Mouse (Mus musculus): Measurements from ENCODE around the gene Slc25a27.

Slc25a27 gene

GRCm38 (mm10) chr17:43666576-43667289 is at the start of gene Slc25a27:
Slc25a27 (minus strand) TSS chr17:43667214.
- peak; percentile 87 for DNase-seq

DNA sequence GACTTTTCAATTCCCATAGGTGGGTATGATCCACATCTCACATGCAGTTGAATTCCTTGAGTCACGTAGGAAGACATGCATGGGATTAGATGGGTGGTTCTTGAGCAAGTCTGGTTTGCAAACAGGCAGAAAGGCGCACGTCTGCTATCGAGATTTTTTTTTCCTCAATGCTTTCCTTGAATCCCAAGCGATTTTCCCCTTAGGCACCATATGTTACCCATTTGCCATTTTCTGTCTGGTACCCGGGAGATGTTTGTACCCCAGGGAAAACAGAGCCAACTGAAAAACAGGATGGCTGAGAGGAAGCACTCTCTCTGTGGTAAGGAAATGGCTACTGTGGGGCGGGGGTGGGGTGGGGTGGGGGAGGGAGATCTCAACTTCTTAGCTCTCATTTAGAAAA is 49.6 kb upstream of the Slc25a27 start:
- no peak for DNase-seq

- DNase-seq: no peak
Observed at GRCm38 (mm10) chr17:43714191-43714590, 47.2 kb upstream of the Slc25a27 start.

GRCm38 (mm10) chr17:43711557-43712352 is 44.7 kb upstream of the Slc25a27 start:
- DNase-seq: no peak

DNA sequence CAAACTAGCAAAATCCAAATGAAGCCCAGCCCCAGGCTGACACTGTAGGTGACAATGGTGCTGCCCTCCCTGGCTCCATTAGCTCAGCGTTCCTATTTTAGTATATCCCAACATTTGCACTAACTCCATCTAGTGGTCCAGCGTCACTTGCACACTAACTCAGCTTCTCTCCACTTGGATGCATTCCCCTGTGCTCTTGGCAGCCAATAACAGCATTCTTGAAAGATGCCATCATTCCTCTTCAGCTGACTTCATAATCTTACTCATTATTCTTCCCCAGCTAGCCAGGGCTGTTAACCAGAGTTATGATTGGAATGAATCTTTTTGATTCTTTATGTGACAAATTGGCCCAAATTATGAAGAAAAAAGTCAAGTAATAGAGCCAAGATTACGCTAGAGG is 40.2 kb upstream of the Slc25a27 start:
- DNase-seq: no peak

DNA sequence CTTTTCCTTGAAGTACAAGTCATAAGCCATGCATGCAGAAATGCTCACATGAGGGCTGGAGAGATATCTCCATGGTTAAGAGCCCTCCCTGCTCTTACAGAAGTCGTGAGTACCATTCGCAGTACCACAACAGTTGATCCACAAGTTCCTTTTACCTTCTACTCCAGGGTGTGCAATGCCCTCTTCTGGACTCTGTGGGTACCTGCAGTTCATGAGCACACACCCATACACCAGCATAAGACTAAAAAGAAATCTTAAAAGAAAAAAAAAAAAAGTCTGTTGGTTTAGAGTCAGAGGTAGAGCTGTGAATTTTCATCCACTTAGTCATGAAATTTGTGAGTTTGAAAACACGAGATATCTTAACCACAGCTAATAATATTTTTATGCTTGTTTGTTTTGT is 39.7 kb upstream of the Slc25a27 start:
- DNase-seq: no peak

DNA sequence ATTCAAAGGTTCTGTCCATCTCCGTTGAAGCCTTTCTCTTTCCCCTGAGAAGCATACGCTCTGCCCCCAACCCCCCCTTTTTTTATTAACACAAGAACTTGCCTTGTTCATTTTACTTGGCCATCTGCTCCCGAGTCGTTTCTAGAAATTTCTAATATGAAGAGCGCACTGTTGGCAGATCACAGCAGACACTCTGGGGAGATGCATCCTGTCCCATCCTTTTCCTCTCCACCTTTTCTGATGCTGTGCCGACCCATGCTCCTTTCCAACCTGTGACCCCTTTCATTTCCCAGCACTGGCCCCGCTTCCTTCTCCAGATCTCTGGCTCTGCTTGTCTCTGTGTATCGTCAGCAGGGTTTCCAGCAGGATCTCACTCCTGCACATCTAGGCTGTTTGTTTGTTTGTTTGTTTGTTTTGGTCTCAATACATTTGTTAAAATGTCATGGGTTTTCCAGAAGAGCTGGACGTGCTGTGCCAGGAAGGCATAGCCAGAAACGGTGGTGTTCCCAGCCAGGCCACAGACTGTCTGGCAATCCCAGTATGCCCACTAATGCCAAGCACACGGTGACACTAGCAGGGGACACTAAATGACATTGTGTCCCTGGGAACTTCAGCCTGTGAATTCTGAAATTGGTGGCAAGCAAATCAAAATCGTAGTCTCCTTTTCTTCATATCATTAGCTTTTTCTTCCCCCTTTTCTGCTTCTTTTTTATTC is 37.4 kb upstream of the Slc25a27 start:
- no peak for DNase-seq

DNA sequence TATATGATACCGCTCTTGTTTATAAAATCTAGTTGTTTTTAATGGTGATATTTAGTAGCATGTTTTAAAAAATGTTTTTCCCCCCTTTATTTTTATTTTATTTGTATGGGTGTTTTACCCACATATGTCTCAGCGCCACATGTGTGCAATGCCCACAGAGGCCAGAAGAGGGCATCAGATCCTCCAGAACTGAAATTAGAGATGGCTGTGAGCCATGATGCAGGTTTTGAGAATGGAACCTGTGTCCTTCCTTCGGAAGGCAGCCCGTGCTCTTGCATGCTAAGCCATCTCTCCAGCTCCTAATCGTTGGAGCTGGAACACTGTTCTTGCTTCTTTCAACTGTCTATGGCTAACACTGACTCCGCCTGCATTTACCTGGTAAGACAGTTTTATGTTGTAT is 34.0 kb upstream of the Slc25a27 start:
- peak; percentile 34 for DNase-seq

GRCm38 (mm10) chr17:43698997-43699649 is 32.1 kb upstream of the Slc25a27 start:
- DNase-seq: peak; percentile 67

DNA sequence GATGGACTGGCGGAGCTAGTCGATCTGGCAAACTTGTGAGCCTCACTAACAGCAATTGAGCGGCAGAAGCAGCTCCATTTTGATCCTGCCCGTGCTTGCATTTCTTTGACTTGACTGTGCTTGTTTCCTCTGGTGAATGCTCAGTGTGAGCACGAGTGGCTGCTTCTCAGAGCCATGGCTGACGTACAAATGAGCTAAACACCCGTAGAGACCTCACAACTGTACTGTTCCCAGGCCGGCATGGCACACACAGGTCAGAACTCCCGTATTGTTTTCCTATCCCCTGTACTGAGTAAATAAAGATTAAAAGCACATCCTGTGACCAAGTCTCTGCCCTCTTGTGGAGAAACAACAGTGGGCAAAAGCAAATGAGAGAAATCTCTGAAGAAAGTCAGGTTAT is 22.6 kb upstream of the Slc25a27 start:
- no peak for DNase-seq

- DNase-seq: no peak
Observed at GRCm38 (mm10) chr17:43684638-43685037, 17.6 kb upstream of the Slc25a27 start.

GRCm38 (mm10) chr17:43684086-43684485 is 17.1 kb upstream of the Slc25a27 start:
- DNase-seq: no peak

DNA sequence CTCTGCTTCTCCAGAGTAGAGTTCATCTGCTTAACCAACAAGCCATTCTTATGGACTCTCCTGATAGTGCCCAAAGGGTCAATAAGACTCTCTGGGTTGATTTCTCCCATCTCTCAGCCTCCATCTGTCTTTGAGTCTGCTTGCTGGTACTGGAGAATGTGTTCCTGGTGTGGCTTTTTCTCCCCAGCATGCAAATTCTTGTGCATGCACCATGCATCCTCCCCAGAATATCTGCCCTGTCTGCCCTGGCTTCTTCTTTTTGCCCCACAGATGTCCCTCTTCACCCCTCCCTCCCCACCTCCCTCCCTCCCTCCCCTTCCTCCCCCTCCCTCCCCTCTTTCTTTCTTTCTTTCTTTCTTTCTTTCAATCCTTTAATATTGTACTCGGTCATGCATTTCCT is 10.3 kb upstream of the Slc25a27 start:
- DNase-seq: no peak

DNA sequence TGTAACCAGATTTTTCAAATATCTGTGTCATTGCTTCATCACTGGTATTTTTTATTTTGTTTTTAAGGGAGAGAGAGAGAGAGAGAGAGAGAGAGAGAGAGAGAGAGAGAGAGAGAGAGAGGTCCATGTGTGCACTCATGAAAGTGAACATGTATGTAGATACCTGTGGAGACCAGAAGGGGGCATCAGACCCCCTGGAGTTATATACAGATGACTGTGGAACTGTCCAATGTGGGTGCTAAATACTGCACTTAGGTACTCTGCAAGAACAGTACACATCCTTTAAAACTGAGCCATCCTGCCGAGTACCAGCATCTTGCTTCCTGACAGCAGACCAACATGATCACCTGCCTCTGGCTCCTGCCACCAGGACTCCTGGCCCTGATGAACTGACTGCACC is 9.2 kb upstream of the Slc25a27 start:
- no peak for DNase-seq

DNA sequence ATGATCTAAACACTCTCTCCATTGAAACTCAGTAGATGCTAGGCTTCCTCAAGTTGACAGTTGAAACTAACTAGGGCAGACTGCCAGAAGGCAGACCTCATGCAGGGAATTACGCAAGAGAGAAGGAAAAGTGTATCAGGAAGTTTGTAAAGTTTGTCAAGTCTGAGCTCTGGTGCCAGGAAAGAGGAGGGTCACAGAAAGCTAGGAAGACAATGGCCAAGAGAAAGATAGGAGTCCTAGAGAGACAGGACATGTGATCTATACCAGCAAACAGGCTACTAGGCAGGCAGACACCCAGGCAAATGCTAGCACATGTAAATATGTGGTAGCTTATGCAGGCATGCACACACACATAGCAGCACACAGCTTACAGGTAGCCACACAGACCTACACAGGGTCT is 8.2 kb upstream of the Slc25a27 start:
- DNase-seq: no peak

GRCm38 (mm10) chr17:43671907-43672306 is 4.9 kb upstream of the Slc25a27 start:
- DNase-seq: no peak

- no peak for DNase-seq
Observed at GRCm38 (mm10) chr17:43669145-43669695, 2.2 kb upstream of the Slc25a27 start.

DNA sequence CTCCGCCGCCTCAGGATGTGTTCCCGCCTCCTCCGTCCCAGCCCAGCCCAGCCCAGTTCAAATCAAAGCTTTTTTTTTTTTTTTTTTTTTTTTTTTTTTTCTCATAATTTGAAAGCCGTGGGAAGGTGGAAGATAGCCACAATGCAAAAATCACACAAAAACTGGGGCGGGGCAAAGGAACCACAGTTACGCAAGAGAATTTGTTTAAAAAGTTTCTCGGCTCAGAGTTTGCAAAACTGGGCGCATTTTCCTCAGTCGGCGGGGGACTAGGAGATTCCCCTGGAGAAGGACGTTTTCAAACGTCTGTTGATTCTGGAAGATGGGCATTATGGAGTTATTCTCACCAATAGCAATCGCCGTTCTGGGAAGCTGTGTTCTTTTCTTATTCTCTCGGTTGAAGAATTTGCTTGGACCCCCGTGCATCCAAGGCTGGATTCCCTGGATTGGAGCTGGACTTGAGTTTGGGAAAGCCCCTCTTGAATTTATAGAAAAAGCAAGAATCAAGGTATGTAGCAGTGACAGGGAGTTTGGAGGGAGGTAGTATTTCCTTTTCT is 353 bp upstream of the Slc25a27 start, which contains the start of gene Cyp39a1:
Cyp39a1 (plus strand) TSS at position 136 of the 554 bp plus-strand sequence.
- DNase-seq: no peak

- DNase-seq: no peak
Observed at GRCm38 (mm10) chr17:43651314-43652046, 15.5 kb downstream of the Slc25a27 start.

GRCm38 (mm10) chr17:43649641-43650436 is 17.2 kb downstream of the Slc25a27 start:
- no peak for DNase-seq

DNA sequence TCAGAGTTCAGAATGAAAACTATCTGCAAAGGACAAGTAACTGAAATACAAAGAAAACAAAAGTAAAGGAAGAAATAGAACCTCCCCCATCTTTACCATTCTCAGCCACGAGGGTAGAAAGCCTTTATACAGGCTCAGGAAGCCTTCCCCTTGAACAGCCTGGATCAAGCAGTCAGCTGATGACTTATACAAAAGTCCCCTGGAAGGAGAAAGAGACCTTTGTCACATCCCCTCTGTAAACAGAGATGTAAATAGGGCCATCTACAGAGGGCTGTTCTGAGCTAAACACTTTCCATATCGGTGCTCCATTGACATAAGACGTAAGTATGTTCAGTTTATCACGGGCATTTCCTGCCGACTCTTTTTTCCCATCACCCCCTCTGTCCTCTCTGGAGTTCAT is 20.1 kb downstream of the Slc25a27 start:
- DNase-seq: no peak

Measured in cerebellum, adult 11 months (tissue).